Mouse (Mus musculus) spleen, adult 2 months (tissue): Measurements from ENCODE around the gene Cers3.

Experiments
- CTCF ChIP-seq: fragments of 200-500 bp; IDR thresholded peaks from 2 replicates; pipeline ENCODE4 v1.5.1; 2011; ENCODE audit warnings: mild to moderate bottlenecking, inconsistent platforms; ENCODE audit not compliant: insufficient read depth, insufficient read length, insufficient replicate concordance; ENCODE audit errors: extremely low read depth
- POLR2A ChIP-seq: fragments of 200-500 bp; IDR thresholded peaks from 2 replicates; pipeline ENCODE4 v1.6.1; 2011; ENCODE audit warnings: low read depth, low read length, inconsistent platforms

GRCm38 (mm10) chr7:66841165-66841564 is 97.9 kb downstream of the Cers3 start:
- no peak for TF ChIP-seq POLR2A
- no peak for TF ChIP-seq CTCF
